Mouse (Mus musculus): ENCODE measurements around the gene Ttll5.

Gene Ttll5

GRCm38 (mm10) chr12:85926897-85927296, 102.4 kb downstream of the Ttll5 start:
- DNase-seq (ENCODE audit: low spot score in 2 of 2): no peak

- DNase-seq (ENCODE audit: low spot score in 2 of 2): no peak
These were observed 104.1 kb downstream of the Ttll5 start for GRCm38 (mm10) chr12:85928513-85928912.

DNA sequence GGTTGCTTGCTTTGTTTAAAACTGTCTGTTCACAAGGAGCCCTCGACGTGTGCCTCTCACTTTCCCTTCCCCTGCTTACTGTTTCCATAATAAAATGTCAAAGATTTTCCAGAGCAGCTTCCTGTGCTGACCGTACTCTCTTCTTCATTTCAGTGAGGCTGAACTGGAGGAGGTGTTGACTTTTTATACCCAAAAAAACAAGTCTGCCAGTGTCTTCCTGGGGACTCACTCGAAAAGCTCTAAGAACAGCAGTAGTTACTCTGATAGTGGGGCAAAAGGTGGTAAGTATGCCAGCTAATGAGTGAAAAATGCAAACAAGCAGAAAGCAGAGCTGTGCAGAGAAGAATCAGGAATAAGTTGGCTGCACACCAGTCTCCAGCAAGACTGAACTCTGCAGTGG, 105.3 kb downstream of the Ttll5 start:
- no peak for DNase-seq (ENCODE audit: low spot score in 2 of 2)

- no peak for DNase-seq (ENCODE audit: low spot score in 2 of 2)
These were observed 106.3 kb downstream of the Ttll5 start for GRCm38 (mm10) chr12:85930713-85931112.

DNA sequence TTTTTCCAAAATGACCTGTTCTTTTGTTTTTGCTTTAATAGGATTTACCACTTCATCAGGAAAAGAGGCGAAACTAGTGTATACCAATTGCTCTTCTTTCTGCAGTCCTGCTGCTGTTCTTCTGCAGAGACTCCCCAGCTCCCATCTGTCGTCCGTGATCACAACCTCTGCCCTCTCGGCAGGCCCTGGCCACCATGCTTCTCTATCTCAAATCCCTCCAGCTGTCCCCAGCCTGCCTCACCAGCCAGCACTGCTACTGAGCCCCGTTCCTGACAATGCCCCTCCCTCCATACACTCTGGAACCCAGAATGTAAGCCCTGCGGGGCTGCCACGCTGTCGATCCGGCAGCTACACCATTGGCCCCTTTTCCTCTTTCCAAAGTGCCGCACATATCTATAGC, 108.8 kb downstream of the Ttll5 start:
- DNase-seq (ENCODE audit: low spot score in 2 of 2): no peak

DNA sequence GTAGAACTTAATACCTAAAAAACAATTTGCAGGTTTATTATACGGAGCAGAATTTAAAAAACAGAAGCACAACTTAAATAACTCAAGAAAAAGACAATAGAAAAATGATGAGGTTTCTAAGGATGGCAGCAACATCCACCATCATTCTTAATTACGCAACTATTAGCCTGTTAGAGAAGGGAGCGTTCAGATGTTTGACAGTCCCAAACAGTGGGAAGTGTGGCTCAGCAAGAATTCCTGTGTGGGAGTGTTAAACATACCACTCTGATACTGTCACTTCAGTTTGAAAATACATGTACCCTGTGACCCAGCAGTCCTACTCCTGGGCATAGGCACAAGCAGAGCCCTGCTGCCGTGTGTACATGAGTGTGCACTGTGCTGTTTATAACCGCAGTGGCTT, 112.9 kb downstream of the Ttll5 start:
- DNase-seq (ENCODE audit: low spot score in 2 of 2): no peak

DNA sequence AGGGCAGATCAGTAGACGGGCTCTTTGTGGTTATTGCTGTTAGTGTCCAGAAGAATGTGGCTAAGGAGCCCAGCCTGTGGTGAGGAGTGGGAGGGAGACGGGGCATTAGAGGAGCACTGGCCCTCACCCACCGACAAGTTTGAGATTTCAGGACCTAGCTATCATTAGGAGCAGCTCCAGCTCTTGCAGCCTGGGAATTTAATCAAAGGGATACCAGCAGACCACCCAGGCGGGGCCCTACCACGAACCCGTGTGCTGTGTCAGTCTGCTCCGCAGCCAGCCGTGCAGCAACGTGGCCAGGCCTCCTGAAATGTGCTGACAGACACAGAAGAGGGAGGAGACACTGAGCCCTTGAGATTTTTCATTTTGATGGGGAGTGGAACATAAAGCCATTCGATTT, 119.0 kb downstream of the Ttll5 start:
- DNase-seq (ENCODE audit: low spot score in 2 of 2): no peak

DNA sequence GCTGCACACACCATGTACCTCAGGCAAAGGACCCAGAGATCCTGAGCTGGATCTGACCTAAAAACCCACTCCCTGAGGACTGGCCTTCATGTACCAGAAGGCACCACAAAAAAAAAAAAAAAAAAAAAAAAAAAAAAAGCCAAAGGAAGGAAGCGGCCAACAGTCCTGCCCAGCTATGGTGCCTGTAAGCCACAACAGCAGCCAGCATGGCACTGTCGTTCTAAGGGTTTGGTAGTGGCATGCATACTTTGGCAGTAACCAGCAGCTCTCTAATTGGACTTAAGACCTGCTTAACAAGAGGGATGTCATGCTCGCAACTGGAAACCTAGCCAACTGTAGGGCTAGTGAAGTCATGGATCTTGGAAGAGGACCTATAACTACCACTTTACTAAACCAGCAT, 120.0 kb downstream of the Ttll5 start:
- DNase-seq (ENCODE audit: low spot score in 2 of 2): no peak

DNA sequence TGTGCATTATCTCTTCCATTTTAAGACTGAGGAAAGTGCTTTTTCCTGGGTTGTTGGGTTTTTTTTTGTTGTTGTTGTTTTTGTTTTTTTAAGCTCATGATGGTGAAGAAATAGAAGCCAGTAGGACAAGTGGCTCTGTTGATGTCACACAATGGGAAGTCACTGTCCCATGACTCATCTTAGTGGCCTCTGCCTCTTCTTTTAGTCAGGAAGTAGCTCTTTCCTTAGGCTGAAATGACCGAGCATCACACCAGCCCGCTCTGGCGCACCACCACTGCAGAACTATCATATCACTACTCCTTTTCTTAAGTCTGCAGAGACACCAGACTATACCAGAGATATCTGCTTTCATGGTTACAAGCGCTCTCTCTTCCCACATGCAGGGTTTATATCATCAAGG, 122.7 kb downstream of the Ttll5 start:
- DNase-seq (ENCODE audit: low spot score in 2 of 2): no peak

DNA sequence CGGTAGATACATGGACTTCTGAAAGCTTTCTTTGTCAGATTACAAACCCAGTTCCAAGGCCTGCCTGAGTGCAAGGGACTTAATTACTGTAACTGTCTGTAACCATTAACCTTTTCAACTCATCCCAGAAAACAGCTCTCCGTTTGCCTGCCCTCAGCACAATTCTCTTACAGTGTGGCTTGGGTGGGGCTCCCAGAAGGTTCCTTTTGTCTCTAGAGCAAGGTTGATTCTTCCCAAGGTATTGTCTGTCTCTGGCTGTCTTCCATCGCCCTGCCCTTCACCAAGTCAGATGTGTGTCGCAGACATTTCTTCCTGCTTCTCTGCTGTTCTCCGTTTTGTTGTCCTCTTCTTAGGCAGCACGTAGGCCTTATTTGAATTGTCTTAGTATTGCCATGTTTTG, 125.2 kb downstream of the Ttll5 start:
- no peak for DNase-seq (ENCODE audit: low spot score in 2 of 2)

DNA sequence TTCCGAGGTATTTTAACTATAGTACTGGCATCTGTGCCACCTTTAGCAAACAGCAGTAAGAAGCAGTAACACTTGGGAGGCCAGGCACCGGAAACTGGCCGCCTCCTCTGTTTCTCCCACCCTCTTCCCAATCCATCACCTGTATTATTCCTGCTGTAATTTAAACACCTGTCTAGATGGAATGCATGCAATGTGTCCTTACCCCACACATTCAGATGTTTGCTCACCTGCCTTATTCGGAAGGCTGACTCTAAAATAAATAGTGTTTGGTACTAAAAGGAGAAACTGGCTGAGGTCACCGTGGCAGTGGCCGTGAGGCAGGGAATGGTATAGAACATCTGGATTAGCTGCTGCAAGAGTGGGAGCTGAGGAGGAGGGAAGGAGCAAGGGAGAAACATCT, 125.9 kb downstream of the Ttll5 start:
- DNase-seq (ENCODE audit: low spot score in 2 of 2): no peak

GRCm38 (mm10) chr12:85951036-85951435, 126.6 kb downstream of the Ttll5 start:
- DNase-seq (ENCODE audit: low spot score in 2 of 2): no peak

GRCm38 (mm10) chr12:85951822-85952221, 127.4 kb downstream of the Ttll5 start:
- DNase-seq (ENCODE audit: low spot score in 2 of 2): no peak

GRCm38 (mm10) chr12:85952349-85952748, 127.9 kb downstream of the Ttll5 start:
- no peak for DNase-seq (ENCODE audit: low spot score in 2 of 2)

- no peak for DNase-seq (ENCODE audit: low spot score in 2 of 2)
These were observed 129.7 kb downstream of the Ttll5 start for GRCm38 (mm10) chr12:85954167-85954566.

- no peak for DNase-seq (ENCODE audit: low spot score in 2 of 2)
These were observed 130.6 kb downstream of the Ttll5 start for GRCm38 (mm10) chr12:85955062-85955461.

DNA sequence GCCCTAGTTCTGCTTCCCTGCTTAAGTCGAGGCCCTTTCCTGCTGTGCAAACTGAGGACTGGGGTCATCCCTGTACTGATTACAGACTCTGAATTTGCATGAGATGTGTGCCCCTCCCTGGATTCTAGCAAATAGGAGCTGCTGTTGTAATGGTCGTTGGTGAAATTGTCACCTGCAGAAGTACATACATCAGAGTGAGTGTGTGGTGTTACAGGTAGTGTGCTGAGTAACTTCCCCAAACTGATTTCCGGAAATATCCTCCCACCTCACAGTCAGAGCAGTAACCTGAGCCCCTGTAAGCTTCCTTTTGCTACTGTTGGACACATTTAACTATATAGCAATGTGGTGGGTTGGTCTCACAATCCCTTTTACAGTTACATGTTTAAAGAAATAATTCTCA, 131.2 kb downstream of the Ttll5 start:
- no peak for DNase-seq (ENCODE audit: low spot score in 2 of 2)

DNA sequence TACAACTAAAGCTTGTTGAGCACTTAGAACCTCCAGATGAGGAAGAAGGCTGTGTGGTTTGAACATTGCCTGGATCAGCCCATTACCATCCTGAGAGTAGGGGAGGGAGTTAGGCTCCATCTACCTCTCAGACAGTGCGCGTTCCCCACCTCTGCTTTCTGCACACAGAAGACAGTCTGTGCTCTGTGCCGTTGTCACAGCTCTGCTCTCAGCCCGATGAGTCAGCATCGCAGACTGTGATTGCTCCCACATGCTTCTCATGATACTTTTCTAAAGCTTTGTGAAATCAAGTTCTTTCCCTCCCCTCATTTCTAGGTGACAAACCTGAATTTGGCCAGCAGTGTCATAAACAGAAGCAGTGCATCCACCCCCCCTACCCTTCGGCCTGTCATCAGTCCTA, 131.8 kb downstream of the Ttll5 start:
- no peak for DNase-seq (ENCODE audit: low spot score in 2 of 2)

DNA sequence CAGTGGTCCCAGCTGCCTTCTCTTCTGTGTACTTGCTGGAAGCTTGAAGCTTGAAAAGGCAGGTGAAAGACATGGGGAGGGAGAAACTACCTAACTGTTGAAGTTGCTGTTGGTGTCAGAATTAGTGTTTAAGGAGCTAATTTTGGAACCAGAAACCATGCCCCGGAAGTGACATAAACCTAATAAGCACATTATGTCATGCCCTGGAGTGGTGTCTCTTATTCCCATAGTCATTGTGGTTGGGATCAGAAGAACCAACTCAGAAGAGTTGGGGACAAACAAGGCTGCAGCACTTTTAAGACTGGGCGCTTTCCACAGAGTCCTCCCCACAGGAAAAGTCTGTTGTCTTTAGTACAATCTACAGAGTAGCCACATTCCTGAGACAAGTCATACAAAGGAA, 134.0 kb downstream of the Ttll5 start:
- no peak for DNase-seq (ENCODE audit: low spot score in 2 of 2)

DNA sequence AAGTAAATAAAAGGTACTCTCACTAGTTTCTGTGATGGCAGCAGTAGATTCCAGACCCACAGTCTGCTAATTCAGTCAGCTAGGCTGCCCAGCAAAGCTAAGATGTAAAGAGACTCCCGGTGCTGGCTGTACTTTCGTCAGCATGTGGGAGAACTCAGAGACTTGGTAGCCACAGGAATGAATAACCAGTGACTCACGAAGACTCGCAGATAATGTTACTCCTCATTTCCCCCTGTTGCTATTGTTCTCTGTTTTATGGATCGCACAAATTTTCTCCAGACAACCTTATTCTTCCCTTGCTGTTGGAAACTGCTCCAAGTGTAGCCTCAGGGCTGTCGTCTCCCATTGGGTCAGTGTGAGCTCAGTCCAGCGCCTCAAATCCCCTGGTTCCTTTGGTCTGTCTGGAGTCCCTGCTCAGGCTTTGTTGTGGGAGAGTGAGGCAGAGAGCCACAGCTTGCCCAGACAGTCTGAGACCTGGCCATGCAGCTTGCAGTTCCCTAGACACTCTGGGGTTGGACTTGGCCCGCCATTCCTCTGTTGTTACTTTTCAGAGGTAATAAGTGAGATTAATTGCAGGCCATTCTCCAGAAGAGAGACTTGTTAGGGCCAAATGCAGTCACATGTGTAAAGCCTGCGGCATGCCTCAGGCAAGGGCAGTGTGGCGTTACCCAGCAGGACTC, 135.5 kb downstream of the Ttll5 start:
- no peak for DNase-seq (ENCODE audit: low spot score in 2 of 2)

- no peak for DNase-seq (ENCODE audit: low spot score in 2 of 2)
These were observed 136.2 kb downstream of the Ttll5 start for GRCm38 (mm10) chr12:85960699-85961098.

DNA sequence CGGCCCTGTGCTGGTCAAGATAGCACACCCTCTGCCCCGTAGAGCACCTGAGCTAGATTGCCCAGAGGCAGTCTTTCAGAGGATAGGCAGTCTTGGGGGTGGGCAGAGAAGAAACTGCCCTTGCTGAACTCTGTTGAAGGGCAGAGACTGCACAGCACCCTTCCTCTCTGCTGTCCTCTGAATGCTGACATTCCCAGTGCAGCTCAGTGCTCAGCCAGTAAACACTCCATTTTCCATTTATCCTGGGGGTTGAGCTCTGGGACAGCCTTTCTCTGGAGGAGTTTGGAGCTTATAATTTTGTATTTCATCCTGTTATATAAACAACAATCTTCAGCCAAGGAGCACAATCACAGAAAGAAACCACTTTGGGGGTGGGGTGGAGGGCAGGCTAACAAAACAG, 138.7 kb downstream of the Ttll5 start:
- no peak for DNase-seq (ENCODE audit: low spot score in 2 of 2)

DNA sequence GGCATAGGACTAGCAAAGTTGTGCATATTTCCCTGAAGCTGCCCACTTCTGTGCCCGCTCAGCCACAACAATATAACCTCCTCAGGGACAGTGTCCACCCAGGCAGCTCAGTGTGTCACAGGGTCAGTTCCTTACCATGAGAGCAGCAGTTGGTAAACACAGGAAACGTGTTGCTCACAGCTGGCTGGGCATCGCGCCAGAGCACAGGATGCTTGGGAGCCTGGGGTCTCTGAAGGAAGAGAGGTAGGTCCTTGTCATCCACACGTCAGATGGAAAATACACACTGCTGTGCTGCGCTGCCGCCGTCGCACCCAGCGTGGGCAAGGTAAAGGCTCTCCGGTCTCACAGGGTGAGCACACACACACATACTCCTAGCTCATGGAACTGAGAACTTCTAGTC, 139.2 kb downstream of the Ttll5 start:
- DNase-seq (ENCODE audit: low spot score in 2 of 2): no peak

GRCm38 (mm10) chr12:85964436-85964835, 140.0 kb downstream of the Ttll5 start:
- no peak for DNase-seq (ENCODE audit: low spot score in 2 of 2)

Measured in urinary bladder, postnatal 4 days (tissue).